Mouse (Mus musculus) stomach, embryonic 14.5 days (tissue): Measurements from ENCODE around the gene Fgf22. TPM values are rescaled to one million over a fixed set of nuclear protein-coding genes. Genes with fewer than 3 reads are reported as not detected.

ENCODE experiments used
- ATAC-seq: fragments of 200-750 bp; cut with Nextera tagmentation; 2 replicates; pipeline ENCODE4 v1.8.0; 2017; ENCODE audit warnings: low read depth, moderate TSS enrichment; ENCODE audit not compliant: insufficient number of reproducible peaks, insufficient read depth, low FRiP score
- H3K27ac ChIP-seq: fragments of 300-500 bp; sonication (generic); 2 replicates; pipeline ENCODE4 v1.5.1; 2014; ENCODE audit warnings: mild to moderate bottlenecking, low read length, moderate library complexity, mixed read lengths
- H3K27me3 ChIP-seq: fragments of 300-500 bp; sonication (generic); 2 replicates; pipeline ENCODE4 v1.6.1; 2014; ENCODE audit warnings: low read length, control low read depth, mixed read lengths; ENCODE audit not compliant: control insufficient read depth, insufficient read depth
- H3K36me3 ChIP-seq: fragments of 300-500 bp; sonication (generic); 2 replicates; pipeline ENCODE4 v1.6.1; 2014; ENCODE audit warnings: mild to moderate bottlenecking, control low read depth, low read length, moderate library complexity, mixed read lengths; ENCODE audit not compliant: control insufficient read depth, insufficient read depth
- H3K4me1 ChIP-seq: fragments of 300-500 bp; sonication (generic); 2 replicates; pipeline ENCODE4 v1.6.1; 2014; ENCODE audit warnings: low read length, control low read depth, mixed read lengths; ENCODE audit not compliant: control insufficient read depth, insufficient read depth
- H3K4me2 ChIP-seq: fragments of 300-500 bp; sonication (generic); replicated peaks from 2 replicates; pipeline ENCODE4 v1.6.1; 2014; ENCODE audit warnings: low read depth, low read length, control low read depth
- H3K4me3 ChIP-seq: fragments of 300-500 bp; sonication (generic); 2 replicates; pipeline ENCODE4 v1.5.1; 2014; ENCODE audit warnings: low read depth, low read length, control low read depth
- H3K9ac ChIP-seq: fragments of 300-500 bp; sonication (generic); replicated peaks from 2 replicates; pipeline ENCODE4 v1.6.1; 2014; ENCODE audit warnings: low read depth, mild to moderate bottlenecking, control low read depth, low read length, moderate library complexity, mixed read lengths
- H3K9me3 ChIP-seq: fragments of 300-500 bp; sonication (generic); 2 replicates; pipeline ENCODE4 v1.6.1; 2016; ENCODE audit warnings: low read depth, low read length, control low read depth; ENCODE audit not compliant: control insufficient read depth
- WGBS: fragments of 180-500 bp; shearing (Covaris S2); extraction: QIAGEN DNeasy Blood & Tissue Kit; methylation state at CpG from one replicate; pipeline ENCODE4 v1.1.7; 2014; 5-methylcytosine and 5-hydroxymethylcytosine counted together
- polyA plus RNA-seq: library from polyadenylated mRNA; unstranded; fragments of >200 nt; fragmentation: Nextera tagmentation; extraction: Ambion mirVana; gene quantifications from 2 replicates; pipeline ENCODE4 v1.2.1, GENCODE M21; 2014

The Fgf22 gene
- polyA plus RNA-seq, 1 experiment from 2014 or later: 0.39 TPM

DNA sequence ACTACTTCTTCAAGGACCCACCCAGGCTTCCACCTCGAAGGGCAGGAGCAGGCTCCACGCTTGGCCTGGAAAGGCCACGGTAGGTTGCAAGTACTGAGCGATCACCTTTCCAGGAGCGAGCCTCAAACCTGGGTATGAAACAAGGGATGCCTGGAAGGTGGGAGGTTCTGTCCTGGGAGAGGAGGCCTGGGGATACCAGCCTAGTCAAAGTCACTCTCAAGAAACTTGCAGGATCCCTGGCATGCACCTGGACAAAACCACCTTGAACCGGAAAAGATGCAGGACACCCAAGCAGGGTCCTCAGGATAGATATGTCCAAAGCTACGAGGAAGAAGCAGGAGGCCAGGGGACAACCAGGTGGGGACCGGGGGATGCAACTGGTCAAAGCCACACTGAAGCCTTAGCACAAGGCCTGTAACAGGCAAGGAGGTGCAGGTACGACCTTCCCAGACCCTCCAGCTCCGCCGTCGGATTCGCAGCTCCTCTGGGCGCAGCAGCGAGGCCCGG, 11.2 kb downstream of the Fgf22 start:
- ATAC-seq: no peak
- no peaks in the 10 kb centered on the region for H3K27me3 ChIP-seq
- H3K36me3 ChIP-seq: peaks cover 14% of the 10 kb centered on the region
- peak overlapping the region; percentile 92 for H3K4me3 ChIP-seq
- peak overlapping the region; percentile 92 for H3K4me2 ChIP-seq
- peak overlapping the region; percentile 87 for H3K27ac ChIP-seq
- WGBS: 6% methylated on average over 16 of the region's 16 CpGs
- H3K9ac ChIP-seq: peak overlapping the region; percentile 93
- H3K9me3 ChIP-seq: no peaks in the 10 kb centered on the region
- H3K4me1 ChIP-seq: peaks cover 26% of the 10 kb centered on the region

DNA sequence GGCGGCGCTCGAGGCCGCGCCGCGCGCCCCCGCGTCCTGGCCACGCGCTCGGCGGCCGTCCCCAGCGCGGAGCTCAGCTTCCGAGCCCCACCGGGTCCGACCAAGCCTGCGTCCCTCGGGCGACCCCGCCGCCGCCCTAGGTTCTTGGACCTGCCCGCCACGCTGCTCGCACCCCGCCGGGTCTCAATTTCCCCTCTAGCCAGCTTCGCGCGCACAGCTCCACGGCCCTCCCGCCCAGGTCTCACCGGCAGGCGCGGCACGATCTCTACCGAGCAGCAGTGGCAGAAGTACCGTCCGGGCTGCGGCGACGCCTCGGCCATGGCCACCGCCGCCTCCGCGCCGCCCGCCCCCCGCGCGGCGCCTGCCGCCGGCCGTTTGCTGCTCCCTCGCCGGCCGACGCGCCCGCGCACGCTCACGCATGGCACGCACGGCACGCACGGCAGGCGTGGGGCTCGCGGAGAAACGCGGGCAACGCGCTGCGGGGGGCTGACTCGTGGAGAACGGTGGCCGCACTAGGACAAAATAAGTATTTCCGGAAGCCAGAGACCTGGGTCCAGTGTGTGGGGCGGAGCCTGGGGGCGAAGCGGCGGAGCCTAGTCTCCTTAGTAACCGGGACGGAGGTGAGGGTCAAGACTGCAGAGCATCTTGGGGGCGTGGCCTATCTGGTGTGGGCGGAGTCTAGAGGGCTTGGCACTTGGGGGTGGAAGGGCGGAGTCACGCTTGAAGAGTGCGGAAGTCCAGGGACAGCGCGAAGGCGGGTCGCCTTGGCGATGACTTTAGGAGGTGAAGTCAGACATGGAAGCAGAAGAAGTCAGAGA, 11.8 kb downstream of the Fgf22 start, which contains the start of gene Rnf126:
Gene Rnf126, minus strand, starts transcription at position 445 of the 818 bp plus-strand sequence.
- whole genome bisulfite sequencing: under 1% methylated on average over 101 of the region's 101 CpGs
- Histone ChIP-seq H3K4me2 (peak within 1 kb of the TSS; percentile 92), H3K4me1 (peaks cover 26% of the 10 kb centered on the region), H3K27ac (peak within 1 kb of the TSS; percentile 87), H3K9ac (peak within 1 kb of the TSS; percentile 93), H3K4me3 (peak within 1 kb of the TSS; percentile 92), H3K36me3 (peaks cover 8% of the 10 kb centered on the region), H3K9me3 (no peaks in the 10 kb centered on the region), H3K27me3 (no peaks in the 10 kb centered on the region)
- peak; percentile 92 for ATAC-seq

DNA sequence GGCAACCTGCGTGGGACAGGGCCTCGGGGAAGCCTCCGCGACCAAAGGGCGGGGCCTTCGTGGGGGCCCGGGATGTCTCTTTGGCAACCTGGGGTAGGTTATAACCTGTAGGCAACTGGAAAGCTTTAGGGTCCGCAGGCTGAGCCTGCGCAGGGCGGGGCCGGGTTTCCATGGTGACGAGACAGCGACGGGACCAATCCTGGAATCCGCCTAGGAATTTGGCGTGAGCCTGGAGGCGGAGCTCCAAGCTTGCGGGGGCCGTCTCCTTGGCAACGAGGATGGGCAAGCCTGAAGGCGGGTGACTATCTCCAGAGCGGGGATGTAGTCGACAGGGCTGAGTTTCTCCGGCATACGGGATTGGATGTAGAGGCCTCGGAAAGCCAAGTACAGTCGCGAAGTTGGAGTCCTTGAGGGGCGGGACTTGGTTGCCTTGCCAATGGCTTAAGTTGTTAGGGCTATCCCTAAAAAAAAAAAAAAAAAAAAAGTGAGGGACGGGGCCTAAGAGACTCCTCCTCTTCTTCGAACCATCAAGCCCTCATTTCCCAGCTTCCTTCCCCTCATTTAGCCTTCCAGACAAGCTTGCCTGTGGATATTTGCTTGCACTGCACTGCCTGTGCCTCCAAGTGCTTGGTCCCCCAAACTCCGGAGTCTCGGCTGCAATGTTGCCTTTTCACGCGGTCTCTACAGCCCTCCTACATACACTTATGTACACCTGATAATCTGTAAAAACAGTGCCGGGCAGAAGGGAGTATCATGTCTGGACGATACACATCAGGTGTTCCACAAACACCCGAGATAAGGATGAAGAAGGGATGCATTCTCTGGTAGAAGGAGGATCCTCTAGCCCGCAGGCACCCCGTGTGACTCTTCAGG, 12.7 kb downstream of the Fgf22 start:
- Histone ChIP-seq H3K27me3 (no peaks in the 10 kb centered on the region), H3K9me3 (no peaks in the 10 kb centered on the region), H3K4me3 (peak overlapping the region; percentile 92), H3K4me1 (peaks cover 26% of the 10 kb centered on the region), H3K9ac (no peak overlapping the region; the same call in 1 of the 2 replicates), H3K27ac (peak overlapping the region; percentile 79), H3K36me3 (no peaks in the 10 kb centered on the region), H3K4me2 (peak overlapping the region; percentile 92)
- peak; percentile 77 for ATAC-seq
- 9% methylated on average over 39 of the region's 40 CpGs for WGBS

DNA sequence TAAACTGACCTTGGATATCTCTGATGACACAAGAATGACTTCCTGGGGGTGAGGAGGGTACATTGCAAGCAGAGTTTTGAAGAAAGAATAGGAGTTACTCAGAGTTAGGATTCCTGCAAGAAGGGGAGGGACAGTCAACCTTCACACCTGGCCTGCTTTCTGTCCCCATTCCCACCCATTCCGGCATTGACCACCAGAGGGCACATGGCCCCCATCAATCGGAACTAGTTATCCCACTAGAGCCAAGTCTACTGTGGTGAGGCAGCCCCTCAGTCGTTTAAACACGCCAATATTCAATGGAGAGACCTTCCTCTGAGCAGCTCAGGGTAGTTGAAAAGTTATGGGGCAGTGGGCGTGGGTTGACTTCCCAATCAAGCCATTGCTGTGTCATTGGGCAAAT, 13.5 kb downstream of the Fgf22 start:
- no peak for ATAC-seq
- no peak overlapping the region for H3K4me2 ChIP-seq
- no peak overlapping the region for H3K27ac ChIP-seq

DNA sequence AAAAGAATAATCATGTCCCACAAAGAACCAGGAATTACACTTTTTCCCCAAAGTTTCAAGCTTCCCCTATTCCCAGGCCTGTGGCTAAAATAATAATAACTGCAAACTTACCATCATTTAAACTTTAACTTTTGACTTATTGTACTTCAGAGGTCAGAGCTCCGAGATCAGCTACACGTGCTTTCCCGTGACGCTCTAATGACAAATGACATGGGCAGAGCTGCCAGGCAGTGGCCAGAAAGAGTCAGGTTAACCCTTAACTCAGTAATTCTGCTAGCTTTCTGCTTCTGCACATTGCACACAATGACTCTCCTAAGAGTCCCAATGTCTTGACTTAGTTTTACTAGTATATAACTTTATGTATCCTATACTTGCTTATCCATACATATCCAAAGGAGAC, 14.5 kb downstream of the Fgf22 start:
- no peak for ATAC-seq

More for the DNA sequence above, 13.5 kb downstream of the Fgf22 start:
- Histone ChIP-seq H3K4me3 (no peak overlapping the region), H3K9me3 (no peaks in the 10 kb centered on the region), H3K36me3 (no peaks in the 10 kb centered on the region), H3K9ac (no peak overlapping the region), H3K4me1 (peaks cover 26% of the 10 kb centered on the region), H3K27me3 (no peaks in the 10 kb centered on the region)
- 1% methylated on average over 5 of the region's 5 CpGs for WGBS

DNA sequence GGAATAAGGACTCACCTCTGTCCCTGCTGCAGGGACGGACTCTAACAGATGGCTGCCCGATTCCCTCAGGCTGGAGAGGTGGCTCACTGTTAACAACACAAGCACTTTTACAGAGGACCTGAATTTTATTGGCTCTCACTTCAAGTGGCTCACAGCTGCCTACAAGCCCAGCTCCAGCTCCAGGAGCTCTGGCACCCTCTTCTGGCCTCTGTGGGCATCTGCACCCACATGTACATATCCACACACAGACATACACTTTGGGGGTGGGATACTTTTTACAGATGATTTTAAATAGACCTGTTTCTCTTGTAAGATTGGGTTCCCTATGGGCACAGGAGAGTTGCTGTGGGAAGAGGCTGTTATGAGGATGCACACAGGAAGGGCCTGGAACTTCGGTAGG, 17.4 kb downstream of the Fgf22 start:
- Histone ChIP-seq H3K9me3 (no peaks in the 10 kb centered on the region), H3K4me1 (peaks cover 13% of the 10 kb centered on the region; the same call in 1 of the 2 replicates), H3K27ac (no peak overlapping the region), H3K9ac (no peak overlapping the region), H3K4me2 (no peak overlapping the region), H3K4me3 (no peak overlapping the region), H3K36me3 (no peaks in the 10 kb centered on the region), H3K27me3 (no peaks in the 10 kb centered on the region)
- 92% methylated on average over 3 of the region's 3 CpGs for WGBS
- ATAC-seq: no peak

More for the DNA sequence above, 14.5 kb downstream of the Fgf22 start:
- H3K27me3 ChIP-seq: no peaks in the 10 kb centered on the region
- no peak overlapping the region for H3K9ac ChIP-seq
- no peak overlapping the region for H3K27ac ChIP-seq
- 13% methylated on average over 4 of the region's 4 CpGs for WGBS
- no peaks in the 10 kb centered on the region for H3K36me3 ChIP-seq
- H3K4me3 ChIP-seq: no peak overlapping the region
- peaks cover 24% of the 10 kb centered on the region for H3K4me1 ChIP-seq
- no peak overlapping the region for H3K4me2 ChIP-seq
- no peaks in the 10 kb centered on the region for H3K9me3 ChIP-seq

- Histone ChIP-seq H3K4me1 (peaks cover 17% of the 10 kb centered on the region; the same call in 1 of the 2 replicates), H3K9me3 (no peaks in the 10 kb centered on the region), H3K4me3 (no peak overlapping the region), H3K27ac (no peak overlapping the region), H3K36me3 (no peaks in the 10 kb centered on the region), H3K9ac (no peak overlapping the region), H3K4me2 (no peak overlapping the region), H3K27me3 (no peaks in the 10 kb centered on the region)
- ATAC-seq: no peak
- 83% methylated on average over 2 of the region's 2 CpGs for WGBS
These were observed 18.3 kb downstream of the Fgf22 start for GRCm38 (mm10) chr10:79773208-79773607.
